Mouse (Mus musculus): Measurements from ENCODE around the gene Glipr1. TPM values are rescaled to one million over a fixed set of nuclear protein-coding genes. Genes with fewer than 3 reads are reported as not detected.

Glipr1 gene
- polyA plus RNA-seq, 1 experiment from 2014 or later = 2.4 TPM

- Histone ChIP-seq H3K9ac (ENCODE audit: low read depth, low read length) (no peak overlapping the region), H3K4me2 (ENCODE audit: low read length) (no peak overlapping the region), H3K36me3 (ENCODE audit: insufficient read depth, low read length) (no peaks in the 10 kb centered on the region), H3K4me1 (replicated peaks; ENCODE audit: insufficient read depth, low read length) (no peaks in the 10 kb centered on the region), H3K27ac (no peak overlapping the region), H3K4me3 (replicated peaks; ENCODE audit: low read depth, low read length) (no peak overlapping the region), H3K27me3 (ENCODE audit: insufficient read depth, low read length) (no peaks in the 10 kb centered on the region), H3K9me3 (replicated peaks; ENCODE audit: low read length) (no peaks in the 10 kb centered on the region)
- 92% methylated on average over 1 of the region's 1 CpGs for WGBS
- no peak for DNase-seq (ENCODE audit: low spot score)
- no peak for ATAC-seq (replicated peaks; ENCODE audit: low FRiP score, low read depth)
- no peak for TF ChIP-seq CTCF (IDR thresholded peaks at IDR 0.05; ENCODE audit: low read depth)
Observed at GRCm38 (mm10) chr10:111948041-111948440, 54.4 kb downstream of the Glipr1 start.

DNA sequence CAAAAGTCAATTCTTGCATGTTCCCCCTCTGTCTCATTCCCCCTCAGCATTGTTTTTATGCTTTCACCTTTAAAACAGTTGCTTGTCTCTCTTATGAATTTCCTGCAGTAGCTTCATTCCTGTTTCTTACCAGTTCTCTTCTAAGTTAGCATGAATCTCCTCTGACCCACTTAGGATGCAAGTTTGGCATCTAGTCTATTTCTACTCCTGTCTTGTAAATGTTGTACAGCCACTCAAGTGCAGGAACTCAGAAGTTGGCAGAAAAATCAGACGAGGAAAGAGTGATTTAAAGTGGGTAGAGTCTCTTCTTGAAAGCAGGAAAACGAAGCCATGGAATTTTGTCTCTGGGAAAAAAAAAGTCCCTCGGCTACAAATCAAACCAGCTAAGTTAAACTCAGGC lies 56.9 kb downstream of the Glipr1 start:
- WGBS = 26% methylated on average over 3 of the region's 3 CpGs
- Histone ChIP-seq H3K27me3 (ENCODE audit: insufficient read depth, low read length) (no peaks in the 10 kb centered on the region), H3K9me3 (replicated peaks; ENCODE audit: low read length) (no peaks in the 10 kb centered on the region), H3K4me3 (replicated peaks; ENCODE audit: low read depth, low read length) (no peak overlapping the region), H3K27ac (no peak overlapping the region), H3K36me3 (ENCODE audit: insufficient read depth, low read length) (no peaks in the 10 kb centered on the region), H3K4me1 (replicated peaks; ENCODE audit: insufficient read depth, low read length) (no peaks in the 10 kb centered on the region), H3K4me2 (ENCODE audit: low read length) (no peak overlapping the region), H3K9ac (ENCODE audit: low read depth, low read length) (no peak overlapping the region)
- DNase-seq (ENCODE audit: low spot score) = no peak
- no peak for ATAC-seq (replicated peaks; ENCODE audit: low FRiP score, low read depth)
- no peak for TF ChIP-seq CTCF (IDR thresholded peaks at IDR 0.05; ENCODE audit: low read depth)

DNA sequence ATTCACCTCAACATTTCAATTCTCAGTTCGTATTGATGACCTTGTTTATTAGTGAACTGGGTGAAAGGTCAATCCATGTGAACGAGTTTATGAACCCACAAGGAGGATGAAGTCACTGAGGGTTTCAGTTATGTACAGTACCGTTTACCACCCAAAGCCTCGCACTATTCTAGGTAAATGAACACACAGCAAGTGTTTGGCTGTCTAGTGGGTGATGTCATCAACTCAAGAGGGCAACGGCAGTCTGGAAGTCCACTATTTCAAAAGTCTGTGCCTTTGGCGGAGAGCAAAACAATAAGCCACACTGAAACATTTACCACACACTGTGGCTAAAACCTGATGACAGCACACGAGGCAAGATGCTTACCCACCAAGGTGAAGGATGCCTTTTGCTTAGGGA lies 59.4 kb downstream of the Glipr1 start:
- H3K4me1 ChIP-seq (replicated peaks; ENCODE audit: insufficient read depth, low read length) = no peaks in the 10 kb centered on the region
- H3K9me3 ChIP-seq (replicated peaks; ENCODE audit: low read length) = no peaks in the 10 kb centered on the region
- no peak for ATAC-seq (replicated peaks; ENCODE audit: low FRiP score, low read depth)
- 85% methylated on average over 7 of the region's 7 CpGs for WGBS
- H3K36me3 ChIP-seq (ENCODE audit: insufficient read depth, low read length) = no peaks in the 10 kb centered on the region
- H3K4me3 ChIP-seq (replicated peaks; ENCODE audit: low read depth, low read length) = no peak overlapping the region
- no peak for DNase-seq (ENCODE audit: low spot score)
- no peak overlapping the region for H3K4me2 ChIP-seq (ENCODE audit: low read length)
- no peak overlapping the region for H3K9ac ChIP-seq (ENCODE audit: low read depth, low read length)
- no peak for TF ChIP-seq CTCF (IDR thresholded peaks at IDR 0.05; ENCODE audit: low read depth)
- H3K27ac ChIP-seq = no peak overlapping the region
- no peaks in the 10 kb centered on the region for H3K27me3 ChIP-seq (ENCODE audit: insufficient read depth, low read length)

- 47% methylated on average over 5 of the region's 5 CpGs for WGBS
- DNase-seq (ENCODE audit: low spot score) = no peak
- TF ChIP-seq CTCF (IDR thresholded peaks at IDR 0.05; ENCODE audit: low read depth) = no peak
- H3K36me3 ChIP-seq (ENCODE audit: insufficient read depth, low read length) = no peaks in the 10 kb centered on the region
- H3K4me1 ChIP-seq (replicated peaks; ENCODE audit: insufficient read depth, low read length) = peaks cover 7% of the 10 kb centered on the region
- no peak overlapping the region for H3K4me3 ChIP-seq (replicated peaks; ENCODE audit: low read depth, low read length)
- no peaks in the 10 kb centered on the region for H3K9me3 ChIP-seq (replicated peaks; ENCODE audit: low read length)
- no peaks in the 10 kb centered on the region for H3K27me3 ChIP-seq (ENCODE audit: insufficient read depth, low read length)
- no peak overlapping the region for H3K27ac ChIP-seq
- no peak overlapping the region for H3K9ac ChIP-seq (ENCODE audit: low read depth, low read length)
- no peak overlapping the region for H3K4me2 ChIP-seq (ENCODE audit: low read length)
- no peak for ATAC-seq (replicated peaks; ENCODE audit: low FRiP score, low read depth)
Observed at GRCm38 (mm10) chr10:111937146-111937534, 65.3 kb downstream of the Glipr1 start.

- Histone ChIP-seq H3K27me3 (ENCODE audit: insufficient read depth, low read length) (no peaks in the 10 kb centered on the region), H3K4me2 (ENCODE audit: low read length) (0 out of 2 replicates have a peak overlapping the region, but pooled peaks have one; percentile 3), H3K4me1 (replicated peaks; ENCODE audit: insufficient read depth, low read length) (peaks cover 7% of the 10 kb centered on the region), H3K9me3 (replicated peaks; ENCODE audit: low read length) (no peaks in the 10 kb centered on the region), H3K27ac (no peak overlapping the region), H3K36me3 (ENCODE audit: insufficient read depth, low read length) (no peaks in the 10 kb centered on the region), H3K4me3 (replicated peaks; ENCODE audit: low read depth, low read length) (no peak overlapping the region), H3K9ac (ENCODE audit: low read depth, low read length) (no peak overlapping the region)
- DNase-seq (ENCODE audit: low spot score) = peak; percentile 74
- no peak for ATAC-seq (replicated peaks; ENCODE audit: low FRiP score, low read depth)
- WGBS = 22% methylated on average over 13 of the region's 13 CpGs
- no peak for TF ChIP-seq CTCF (IDR thresholded peaks at IDR 0.05; ENCODE audit: low read depth)
Observed at GRCm38 (mm10) chr10:111936491-111937145, 65.8 kb downstream of the Glipr1 start.

DNA sequence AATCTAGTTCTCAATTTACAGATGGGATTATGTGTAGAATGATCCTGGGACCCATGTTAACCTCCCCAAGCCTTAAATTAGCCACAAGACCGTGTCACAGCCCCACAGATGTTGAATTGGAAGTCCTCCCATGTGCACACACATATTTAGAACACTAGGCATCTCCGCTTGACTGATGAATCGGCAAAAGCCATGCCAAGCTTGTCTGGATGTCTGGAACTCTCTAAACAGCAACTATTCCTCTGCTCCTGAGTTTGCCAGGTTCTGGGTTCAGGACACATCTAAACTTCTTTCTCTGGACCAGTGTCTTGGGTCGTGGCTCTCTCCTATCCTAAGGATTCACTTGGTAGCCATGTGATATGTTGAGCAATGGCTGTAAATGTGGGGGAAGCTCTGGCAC lies 66.4 kb downstream of the Glipr1 start:
- H3K36me3 ChIP-seq (ENCODE audit: insufficient read depth, low read length) = no peaks in the 10 kb centered on the region
- 72% methylated on average over 4 of the region's 4 CpGs for WGBS
- TF ChIP-seq CTCF (IDR thresholded peaks at IDR 0.05; ENCODE audit: low read depth) = no peak
- peaks cover 7% of the 10 kb centered on the region for H3K4me1 ChIP-seq (replicated peaks; ENCODE audit: insufficient read depth, low read length)
- H3K4me2 ChIP-seq (ENCODE audit: low read length) = no peak overlapping the region
- no peaks in the 10 kb centered on the region for H3K27me3 ChIP-seq (ENCODE audit: insufficient read depth, low read length)
- ATAC-seq (replicated peaks; ENCODE audit: low FRiP score, low read depth) (no peak), DNase-seq (ENCODE audit: low spot score) (no peak)
- no peak overlapping the region for H3K9ac ChIP-seq (ENCODE audit: low read depth, low read length)
- H3K9me3 ChIP-seq (replicated peaks; ENCODE audit: low read length) = no peaks in the 10 kb centered on the region
- H3K4me3 ChIP-seq (replicated peaks; ENCODE audit: low read depth, low read length) = no peak overlapping the region
- H3K27ac ChIP-seq = no peak overlapping the region

Other genes starting within 250 kb of the Glipr1 start
- gene Krr1, start 30.0 kb downstream of the Glipr1 start, polyA plus RNA-seq (2015; fragmentation: Nextera tagmentation; extraction: Ambion mirVana) = 32.0 and 37.1 TPM in 2 replicates
- gene Glipr1l1, start 57.6 kb upstream of the Glipr1 start, polyA plus RNA-seq (2015; fragmentation: Nextera tagmentation; extraction: Ambion mirVana) = not detected in 2 replicates
- not detected in 2 replicates for gene Glipr1l2, start 80.7 kb upstream of the Glipr1 start, polyA plus RNA-seq (2015; fragmentation: Nextera tagmentation; extraction: Ambion mirVana)
- gene Glipr1l3, start 157.7 kb upstream of the Glipr1 start, polyA plus RNA-seq (2015; fragmentation: Nextera tagmentation; extraction: Ambion mirVana) = not detected in 2 replicates
- gene Caps2, start 161.0 kb upstream of the Glipr1 start, polyA plus RNA-seq (2015; fragmentation: Nextera tagmentation; extraction: Ambion mirVana) = 0.98 and 1.0 TPM in 2 replicates